Mouse (Mus musculus) bone marrow, adult 2 months (tissue): ENCODE results near the gene Gbp5. TPM values are rescaled to one million over a fixed set of nuclear protein-coding genes. Genes with fewer than 3 reads are reported as not detected.
A peak's percentile ranks its signal among the peaks of the same experiment; 100 is the strongest.

Experiments used
- H3K27ac ChIP-seq: fragments of 200-500 bp; 2 replicates; pipeline ENCODE4 v1.5.1; 2012; ENCODE audit warnings: low read depth, mild to moderate bottlenecking, control low read depth, inconsistent platforms, low read length; ENCODE audit not compliant: control insufficient read depth, poor library complexity, insufficient read depth
- H3K4me1 ChIP-seq: fragments of 200-500 bp; 2 replicates; pipeline ENCODE4 v1.6.1; 2011; ENCODE audit warnings: low read length; ENCODE audit not compliant: control insufficient read depth, insufficient read depth
- H3K4me3 ChIP-seq: fragments of 200-500 bp; replicated peaks from 2 replicates; pipeline ENCODE3; 2011; ENCODE audit warnings: mild to moderate bottlenecking, low read depth, low read length, control low read depth; ENCODE audit not compliant: control insufficient read depth
- CTCF ChIP-seq: fragments of 200-500 bp; IDR thresholded peaks from 2 replicates; pipeline ENCODE4 v1.5.1; 2011; ENCODE audit warnings: low read length, control low read depth; ENCODE audit not compliant: control insufficient read depth, insufficient read depth
- POLR2A ChIP-seq: fragments of 200-500 bp; IDR thresholded peaks from 2 replicates; pipeline ENCODE4 v1.6.1; 2011; ENCODE audit warnings: low read depth, mild to moderate bottlenecking, control low read depth, low read length, borderline replicate concordance; ENCODE audit not compliant: control insufficient read depth
- WGBS: fragments of 180-500 bp; shearing (Covaris S2); methylation state at CpG from one replicate; pipeline ENCODE4 v1.1.7; 2018; 5-methylcytosine and 5-hydroxymethylcytosine counted together
- polyA plus RNA-seq: library from polyadenylated mRNA; stranded (reverse); fragments of >200 nt; gene quantifications from 2 replicates; pipeline ENCODE4 v1.2.4, GENCODE M21; 2011; ENCODE audit warnings: low replicate concordance; ENCODE audit not compliant: missing spikeins, insufficient read depth, insufficient read length

Gbp5 gene
- polyA plus RNA-seq: 0.74 and 2.4 TPM in 2 replicates

DNA sequence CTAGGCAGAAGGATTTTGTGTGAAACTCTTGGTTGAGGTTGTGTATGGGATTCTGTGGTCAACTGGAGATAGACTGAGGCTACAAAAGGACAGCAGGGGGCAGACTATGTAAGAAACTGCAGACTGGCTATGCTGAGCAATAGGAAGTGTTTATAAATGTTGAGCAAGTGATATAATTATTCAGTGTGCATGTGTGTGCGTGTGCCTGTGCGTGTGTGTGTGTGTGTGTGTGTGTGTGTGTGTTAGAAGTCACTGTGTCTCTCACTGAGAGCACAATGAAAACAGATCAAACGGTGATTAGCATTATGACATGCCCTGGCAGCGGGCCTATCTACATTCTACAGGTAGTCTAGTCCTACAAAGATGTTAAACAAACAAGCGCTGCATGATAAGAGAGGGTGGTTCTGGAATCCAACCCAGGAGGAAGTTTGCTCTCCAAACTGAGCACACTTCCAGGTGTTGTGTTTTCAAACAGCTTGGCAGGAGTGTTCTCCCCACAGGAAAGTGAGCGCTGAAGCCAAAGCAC, at the start of gene Gbp5:
Gene Gbp5, plus strand, starts transcription at position 443 of the 526 bp plus-strand sequence.
- H3K4me3 ChIP-seq: peak within 1 kb of the TSS; percentile 61
- TF ChIP-seq POLR2A: no peak
- peak; percentile 21; the same call in 1 of the 2 replicates for TF ChIP-seq CTCF
- WGBS: 4% methylated on average over 6 of the region's 6 CpGs

DNA sequence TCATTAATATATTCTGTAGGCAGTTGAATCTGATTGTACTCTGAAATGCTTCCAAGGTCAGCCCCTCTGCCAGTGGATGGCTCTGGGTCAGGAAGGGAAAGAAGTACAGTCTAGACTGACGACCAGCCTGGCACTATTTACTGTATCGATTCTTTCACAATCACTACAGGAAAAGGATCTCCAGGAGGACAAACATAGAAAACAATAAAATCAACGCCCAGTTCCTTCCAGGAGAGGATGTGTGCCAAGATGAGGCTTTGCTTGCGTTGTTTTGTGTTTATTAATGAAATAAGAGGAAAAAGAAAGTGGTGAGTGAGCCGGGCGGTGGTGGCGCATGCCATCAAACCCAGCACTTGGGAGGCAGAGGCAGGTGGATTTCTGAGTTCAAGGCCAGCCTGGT, 39.6 kb upstream of the Gbp5 start:
- 57% methylated on average over 7 of the region's 7 CpGs for WGBS
- no peak overlapping the region for H3K4me3 ChIP-seq
- TF ChIP-seq POLR2A: no peak
- no peak for TF ChIP-seq CTCF
- no peaks in the 10 kb centered on the region for H3K4me1 ChIP-seq
- no peak overlapping the region for H3K27ac ChIP-seq

More for the DNA sequence above, at the start of gene Gbp5:
- no peak within 1 kb of the TSS for H3K27ac ChIP-seq
- peaks cover 3% of the 10 kb centered on the region for H3K4me1 ChIP-seq

DNA sequence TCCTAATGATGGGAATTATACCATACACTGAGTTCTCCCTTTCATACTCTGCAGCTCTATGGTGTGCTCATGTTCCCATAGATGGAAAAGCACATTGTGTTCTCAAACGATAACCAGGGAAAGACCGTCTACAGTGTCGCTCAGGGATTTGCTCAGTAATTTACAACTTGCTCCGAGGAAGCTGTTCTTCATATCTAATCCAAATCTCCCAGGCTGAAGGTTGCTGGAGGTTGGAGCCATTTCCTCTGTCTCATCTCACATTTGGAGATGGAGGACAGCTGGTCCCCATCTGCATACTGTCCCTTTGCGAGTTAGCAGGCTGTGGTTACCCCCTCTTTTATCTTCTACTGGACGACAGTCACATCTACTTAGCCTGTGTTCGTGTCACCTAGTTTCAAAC, 34.5 kb upstream of the Gbp5 start:
- 74% methylated on average over 7 of the region's 7 CpGs for WGBS
- H3K4me3 ChIP-seq: no peak overlapping the region
- H3K27ac ChIP-seq: no peak overlapping the region
- TF ChIP-seq CTCF (no peak), POLR2A (no peak)
- no peaks in the 10 kb centered on the region for H3K4me1 ChIP-seq

DNA sequence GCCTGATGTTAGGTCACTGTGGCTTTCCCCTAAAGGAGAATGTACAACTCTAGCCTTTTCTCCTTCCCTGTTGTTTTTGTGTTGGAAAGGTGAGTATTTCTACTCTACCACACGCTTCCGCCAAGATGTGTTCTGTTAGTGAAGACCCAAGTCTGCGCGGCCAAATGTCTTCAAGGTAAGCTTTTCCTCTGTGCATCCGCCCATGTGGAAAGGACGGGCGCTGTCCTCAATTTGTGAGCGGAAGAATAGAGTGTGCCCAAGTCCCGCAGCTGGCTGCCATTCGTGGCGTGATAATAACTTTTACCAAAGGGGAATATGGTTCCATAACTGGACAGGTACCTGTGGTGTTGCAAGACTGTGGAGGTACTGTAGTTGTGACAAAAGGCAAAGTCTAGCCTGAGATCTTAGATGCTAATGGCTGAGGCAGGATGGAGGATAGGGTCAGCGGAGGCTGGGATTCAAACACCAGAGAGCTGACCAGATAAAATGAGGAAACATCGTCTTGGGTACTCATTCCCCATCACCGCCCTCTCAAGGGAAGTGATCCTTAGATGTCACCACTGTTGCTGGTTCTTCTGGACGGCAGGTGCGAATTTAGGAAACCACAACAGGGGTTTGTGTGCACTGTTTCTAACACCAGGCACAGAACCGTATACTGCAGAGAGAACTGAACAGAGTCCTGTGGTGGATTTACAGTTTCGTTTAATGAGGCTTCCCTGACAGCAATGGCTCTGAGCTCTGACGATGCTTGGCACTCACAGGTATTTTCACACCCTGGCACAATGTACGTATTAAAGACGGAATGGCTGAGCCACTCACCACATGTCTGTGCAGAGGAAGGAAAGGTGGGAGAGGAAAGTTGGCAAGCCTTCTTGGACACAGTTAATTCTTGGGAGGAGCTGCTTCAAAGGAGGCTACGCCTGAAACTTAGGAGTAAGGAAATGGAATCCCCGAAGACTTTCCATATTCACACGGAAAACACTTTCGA, 30.7 kb upstream of the Gbp5 start:
- TF ChIP-seq CTCF: no peak
- no peak for TF ChIP-seq POLR2A
- 80% methylated on average over 25 of the region's 25 CpGs for WGBS

DNA sequence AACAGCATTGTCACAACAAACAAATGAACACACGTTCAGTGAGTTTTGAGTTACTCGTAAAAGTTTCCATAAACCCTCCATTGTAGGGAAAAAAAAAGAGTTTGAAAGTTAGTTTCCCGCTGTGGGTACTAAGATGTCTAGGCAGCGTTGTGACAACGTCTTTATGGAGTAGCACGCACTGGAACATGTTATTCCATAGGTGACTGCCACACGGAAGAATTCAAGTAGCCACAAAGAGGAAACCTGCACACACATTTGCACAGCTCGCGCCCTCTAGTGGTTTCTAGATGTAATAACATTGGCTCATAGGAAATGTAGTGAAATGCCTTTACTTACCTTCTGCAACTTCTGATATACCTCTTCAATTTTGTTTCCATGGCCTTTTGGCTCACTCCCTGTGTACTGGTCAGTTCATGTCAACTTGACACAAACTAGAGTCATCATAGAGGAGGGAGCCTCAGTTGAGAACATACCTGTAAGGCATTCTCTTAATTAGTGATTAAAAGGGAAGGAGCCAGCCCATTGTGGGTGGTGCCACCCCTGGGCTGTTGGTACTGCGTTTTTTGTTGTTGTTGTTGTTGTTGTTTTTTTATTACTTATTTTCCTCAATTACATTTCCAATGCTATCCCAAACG, 19.3 kb upstream of the Gbp5 start:
- 14% methylated on average over 11 of the region's 11 CpGs for WGBS

More for the DNA sequence above, 30.7 kb upstream of the Gbp5 start:
- Histone ChIP-seq H3K4me3 (no peak overlapping the region), H3K27ac (no peak overlapping the region), H3K4me1 (no peaks in the 10 kb centered on the region)

DNA sequence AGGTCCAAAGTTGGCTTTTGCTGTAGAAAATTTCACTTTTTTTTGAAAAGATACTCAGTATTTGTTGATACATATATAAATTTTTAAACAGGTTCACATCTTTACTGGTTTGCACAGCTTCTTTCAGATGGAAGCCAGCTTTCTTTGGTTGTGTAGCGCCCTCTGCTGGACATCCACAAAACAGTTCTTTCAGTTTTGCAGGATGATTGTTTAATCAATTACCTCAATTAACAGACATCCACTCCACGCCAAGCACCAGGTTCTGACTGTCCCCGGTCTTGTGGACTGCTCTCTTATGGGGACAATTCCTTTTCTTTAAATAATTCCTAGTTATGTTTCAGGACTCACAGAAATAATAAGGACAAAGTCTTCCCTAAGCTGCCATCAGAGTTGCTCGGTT, 17.9 kb upstream of the Gbp5 start:
- WGBS: 21% methylated on average over 4 of the region's 4 CpGs
- Histone ChIP-seq H3K4me3 (no peak overlapping the region), H3K4me1 (no peaks in the 10 kb centered on the region; the same call in 1 of the 2 replicates), H3K27ac (no peak overlapping the region)
- TF ChIP-seq POLR2A (no peak), CTCF (no peak)

More for the DNA sequence above, 19.3 kb upstream of the Gbp5 start:
- H3K27ac ChIP-seq: no peak overlapping the region
- TF ChIP-seq POLR2A: no peak
- peak; percentile 56 for TF ChIP-seq CTCF
- no peak overlapping the region for H3K4me3 ChIP-seq
- no peaks in the 10 kb centered on the region; the same call in 1 of the 2 replicates for H3K4me1 ChIP-seq

DNA sequence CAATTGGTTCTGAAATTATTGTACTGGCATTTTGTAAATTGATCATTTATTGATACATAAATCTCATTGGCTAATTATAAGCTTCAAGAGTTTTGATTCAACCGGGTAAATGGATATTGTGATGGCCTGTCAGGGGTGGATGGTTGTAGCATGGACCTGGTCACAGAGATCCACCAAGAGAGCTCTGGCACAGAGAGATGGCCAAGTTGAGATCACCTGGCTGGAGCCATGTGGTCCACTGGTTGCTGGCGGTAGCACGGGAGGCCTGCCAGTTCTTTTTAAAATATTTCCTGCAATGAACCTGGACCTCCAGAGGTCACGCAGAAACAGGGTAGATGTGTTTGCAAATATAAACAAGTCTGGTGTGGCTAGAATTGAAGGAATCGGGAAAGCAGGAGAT, 15.9 kb upstream of the Gbp5 start:
- H3K4me1 ChIP-seq: no peaks in the 10 kb centered on the region; the same call in 1 of the 2 replicates
- no peak overlapping the region for H3K4me3 ChIP-seq
- no peak overlapping the region for H3K27ac ChIP-seq
- TF ChIP-seq CTCF: no peak
- TF ChIP-seq POLR2A: no peak
- 80% methylated on average over 5 of the region's 5 CpGs for WGBS

DNA sequence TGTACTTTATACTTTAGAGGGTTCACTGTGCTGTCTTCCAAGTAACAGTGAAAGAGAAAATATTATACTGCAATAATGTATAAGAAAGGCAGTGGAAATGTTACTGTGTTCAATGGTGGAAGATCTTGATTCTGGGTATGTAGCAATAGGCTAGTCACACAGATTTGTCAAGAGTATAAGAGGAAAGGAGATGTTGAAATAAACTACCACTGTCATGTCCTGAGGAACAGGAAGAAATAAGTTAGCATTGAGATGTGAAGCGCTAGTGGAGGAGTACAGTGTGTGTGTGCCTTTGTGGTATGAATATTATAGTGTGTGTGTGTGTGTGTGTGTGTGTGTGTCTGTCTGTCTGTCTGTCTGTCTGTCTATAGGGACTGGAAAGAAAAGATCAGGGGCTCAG, 15.4 kb upstream of the Gbp5 start:
- Histone ChIP-seq H3K4me3 (no peak overlapping the region), H3K27ac (no peak overlapping the region), H3K4me1 (no peaks in the 10 kb centered on the region; the same call in 1 of the 2 replicates)
- TF ChIP-seq CTCF (no peak), POLR2A (no peak)
- WGBS: 21% methylated on average over 1 of the region's 1 CpGs
